Mouse (Mus musculus): ENCODE measurements around the gene Cebpb.

Cebpb gene

DNA sequence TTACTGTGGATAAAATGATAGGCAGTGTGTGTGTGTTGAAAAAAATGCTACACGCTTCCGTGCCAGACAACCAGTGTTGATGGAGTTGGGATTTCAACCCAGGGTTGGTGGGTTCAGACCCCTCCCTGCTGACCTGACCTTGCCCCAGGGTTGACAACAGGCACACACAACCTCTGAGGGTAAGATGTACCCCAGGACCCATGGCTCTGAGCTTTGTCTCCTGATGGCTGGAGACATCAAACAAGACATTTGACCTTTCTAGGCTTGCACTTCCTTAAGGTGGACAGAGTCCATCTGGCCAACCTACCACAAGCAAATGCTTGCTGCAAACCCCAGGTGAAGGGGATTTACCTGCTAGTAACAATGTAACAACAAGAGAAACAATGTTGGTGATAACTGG, 4.8 kb downstream of the Cebpb start:
- no peak for DNase-seq

DNA sequence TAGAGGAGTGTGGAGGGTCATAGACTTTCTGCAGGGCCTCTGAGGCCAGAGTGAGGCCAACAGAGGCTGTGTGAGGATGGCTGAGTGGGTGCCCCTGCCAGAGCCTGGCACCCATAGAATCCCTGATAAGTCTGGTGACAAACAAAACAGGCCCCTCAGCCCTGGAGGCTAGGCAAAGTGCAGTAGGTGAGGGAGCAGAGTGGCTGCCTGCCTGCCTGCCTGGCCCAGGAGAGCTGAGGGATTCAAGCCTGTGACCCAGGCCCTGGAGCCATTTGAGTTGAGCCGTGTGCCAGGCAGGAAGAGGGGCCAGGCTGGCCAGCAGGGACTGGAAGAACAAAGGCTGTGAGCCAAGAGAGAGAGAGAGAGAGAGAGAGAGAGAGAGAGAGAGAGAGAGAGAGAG, 5.5 kb downstream of the Cebpb start:
- DNase-seq = no peak

DNA sequence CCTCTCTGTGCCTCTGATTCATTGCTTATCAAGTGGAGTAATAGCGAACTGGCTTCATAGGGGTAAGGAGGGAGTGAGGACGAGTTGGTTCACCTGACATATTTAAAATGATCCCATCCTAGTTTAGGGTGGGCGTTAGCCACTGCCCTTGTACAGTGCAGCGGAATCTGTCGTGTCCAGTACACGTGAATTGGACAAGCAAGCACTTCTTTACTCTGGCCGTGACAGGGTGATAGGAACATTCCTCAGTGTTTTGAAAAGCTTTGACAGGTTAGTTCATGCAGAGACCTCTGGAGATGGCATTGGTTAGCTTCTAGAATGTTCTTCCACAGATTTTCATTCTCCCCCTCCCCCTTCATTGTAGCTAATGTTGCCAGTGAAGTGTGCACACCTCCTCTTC, 6.2 kb downstream of the Cebpb start:
- no peak for DNase-seq

DNA sequence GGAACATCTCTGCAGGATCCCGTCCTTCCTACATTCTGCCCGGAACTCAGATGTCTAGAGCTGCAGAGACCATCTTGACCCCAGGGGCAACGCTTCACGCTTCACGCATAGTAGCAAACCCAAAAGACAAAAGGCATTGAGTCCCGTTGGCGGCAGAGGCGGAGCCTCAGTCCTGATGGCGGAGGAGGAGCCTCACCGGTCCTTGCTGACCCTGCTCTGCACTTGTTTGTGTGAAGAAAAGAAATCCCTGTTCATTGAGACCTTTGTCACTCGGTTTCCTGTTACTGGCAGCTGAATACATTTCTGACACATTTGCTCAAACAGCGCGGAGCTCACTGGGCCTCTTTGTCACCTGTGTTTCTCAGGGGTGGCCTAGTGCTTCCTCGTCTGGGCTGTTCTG, 6.8 kb downstream of the Cebpb start:
- DNase-seq = no peak

DNA sequence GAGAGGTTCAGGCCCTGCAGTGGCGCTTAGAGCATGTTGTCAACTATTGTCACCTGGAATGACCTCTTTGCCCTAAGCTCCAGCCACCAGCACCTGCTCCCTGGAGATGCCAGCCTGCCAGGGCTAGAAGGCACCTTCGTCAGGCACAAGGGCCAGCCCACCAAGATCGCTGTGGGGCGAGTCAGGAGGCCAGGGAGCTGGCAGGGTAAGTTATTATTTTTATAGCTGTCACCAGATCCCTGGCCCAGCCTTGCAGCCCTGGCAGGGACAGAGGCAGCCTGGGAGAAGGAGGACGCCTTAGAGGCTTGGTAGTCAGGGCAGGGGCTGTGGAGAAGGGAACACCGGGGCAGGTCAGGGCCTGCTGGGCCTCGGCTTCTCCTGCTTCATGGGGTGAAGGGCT, 7.4 kb downstream of the Cebpb start:
- no peak for DNase-seq

DNA sequence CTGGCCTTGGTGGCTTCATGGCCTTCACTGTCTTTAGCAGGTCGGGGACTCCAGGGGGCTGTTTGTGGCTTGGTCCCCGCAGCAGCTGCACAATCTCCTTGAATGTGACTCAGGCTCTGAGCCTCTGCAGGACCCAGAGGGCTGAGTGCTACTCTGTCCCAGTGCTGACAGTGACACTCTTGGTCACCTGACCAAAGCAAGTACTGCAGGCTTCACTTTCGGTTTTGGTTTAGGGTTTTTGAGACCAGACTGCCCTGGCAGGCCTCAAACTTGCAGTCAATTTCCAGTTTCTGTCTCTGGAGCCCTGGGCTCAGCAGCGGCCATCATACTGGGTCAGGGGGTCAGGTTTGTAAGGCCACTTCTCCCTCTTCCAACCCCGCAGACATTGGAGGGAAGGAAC, 9.2 kb downstream of the Cebpb start:
- DNase-seq = no peak

DNA sequence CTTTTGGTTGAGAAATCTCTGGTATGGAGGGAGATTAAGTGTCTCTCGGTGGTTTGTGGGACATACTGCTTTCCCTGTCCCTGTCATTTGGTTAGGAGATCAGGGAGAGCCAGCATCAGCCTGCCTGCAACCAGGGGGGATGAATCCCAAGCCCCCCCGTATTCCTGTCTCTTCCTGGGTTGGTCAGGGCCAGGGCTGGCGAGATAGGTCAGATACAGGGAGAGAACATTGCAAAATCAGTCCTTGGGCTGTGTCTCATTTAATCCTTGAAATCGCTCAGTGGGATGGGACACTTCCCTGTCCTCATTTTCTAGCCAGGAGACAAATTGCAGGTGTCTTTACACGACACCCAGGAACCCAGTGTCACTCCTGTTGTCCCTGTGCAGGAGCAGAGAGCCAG, 11.3 kb downstream of the Cebpb start:
- DNase-seq = no peak

DNA sequence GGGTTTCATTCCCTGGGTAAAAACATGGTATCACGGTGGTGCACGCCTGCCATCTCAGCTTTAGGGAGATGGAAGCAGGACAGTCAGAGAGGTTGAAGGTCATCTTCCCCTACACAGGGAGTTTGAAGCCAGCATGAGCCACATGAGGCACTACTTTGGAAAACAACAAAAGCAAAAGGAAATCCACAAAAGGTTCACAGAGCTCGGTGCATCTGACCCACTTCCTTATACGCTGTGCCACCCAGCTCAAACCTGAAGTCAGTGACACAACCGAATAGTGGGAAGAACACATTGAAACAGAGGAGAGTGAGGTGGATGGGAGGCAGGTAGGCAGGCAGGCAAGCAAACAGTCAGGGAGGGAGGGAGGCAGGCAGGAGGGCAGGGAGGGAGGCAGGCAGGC, 12.8 kb downstream of the Cebpb start:
- no peak for DNase-seq

DNA sequence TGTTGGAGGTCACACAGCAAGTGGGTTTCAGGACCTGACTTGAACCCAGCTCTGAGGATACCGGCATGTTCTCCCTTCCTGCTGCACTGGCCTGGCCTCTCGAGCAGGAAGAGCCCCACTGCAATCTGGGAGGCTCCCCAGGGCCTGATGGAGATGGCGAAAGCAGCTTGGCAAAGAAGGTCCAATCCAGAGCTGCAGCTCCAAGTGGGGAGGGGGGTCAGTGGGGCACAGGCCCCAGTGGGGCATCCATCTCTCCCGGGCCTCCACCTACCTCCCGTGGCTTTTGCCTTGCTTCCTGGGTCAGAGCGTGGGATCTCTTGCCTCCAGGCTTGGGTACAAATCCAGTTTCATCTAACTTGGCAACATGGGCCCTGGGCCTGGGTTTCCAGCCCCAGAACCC, 13.4 kb downstream of the Cebpb start:
- no peak for DNase-seq

DNA sequence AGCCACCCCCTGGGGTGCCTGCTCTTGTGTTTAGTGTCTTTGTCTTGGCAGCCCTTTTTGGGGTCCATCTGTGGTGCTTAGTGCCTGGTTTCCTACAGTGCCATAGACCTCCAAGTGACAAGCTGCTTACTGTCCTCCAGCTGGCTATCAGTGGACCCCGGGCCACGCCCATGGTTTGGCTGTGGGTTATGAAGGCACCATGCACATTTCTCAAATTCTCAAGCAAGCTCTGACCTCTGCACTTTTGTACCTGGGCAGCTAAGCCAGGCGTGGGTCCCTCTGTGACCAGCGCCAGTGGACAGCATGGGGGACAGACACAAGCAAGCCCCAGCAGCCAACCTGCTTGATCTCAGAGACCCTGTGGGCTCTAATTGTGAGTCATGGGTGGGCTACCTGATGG, 15.7 kb downstream of the Cebpb start:
- DNase-seq = no peak

DNA sequence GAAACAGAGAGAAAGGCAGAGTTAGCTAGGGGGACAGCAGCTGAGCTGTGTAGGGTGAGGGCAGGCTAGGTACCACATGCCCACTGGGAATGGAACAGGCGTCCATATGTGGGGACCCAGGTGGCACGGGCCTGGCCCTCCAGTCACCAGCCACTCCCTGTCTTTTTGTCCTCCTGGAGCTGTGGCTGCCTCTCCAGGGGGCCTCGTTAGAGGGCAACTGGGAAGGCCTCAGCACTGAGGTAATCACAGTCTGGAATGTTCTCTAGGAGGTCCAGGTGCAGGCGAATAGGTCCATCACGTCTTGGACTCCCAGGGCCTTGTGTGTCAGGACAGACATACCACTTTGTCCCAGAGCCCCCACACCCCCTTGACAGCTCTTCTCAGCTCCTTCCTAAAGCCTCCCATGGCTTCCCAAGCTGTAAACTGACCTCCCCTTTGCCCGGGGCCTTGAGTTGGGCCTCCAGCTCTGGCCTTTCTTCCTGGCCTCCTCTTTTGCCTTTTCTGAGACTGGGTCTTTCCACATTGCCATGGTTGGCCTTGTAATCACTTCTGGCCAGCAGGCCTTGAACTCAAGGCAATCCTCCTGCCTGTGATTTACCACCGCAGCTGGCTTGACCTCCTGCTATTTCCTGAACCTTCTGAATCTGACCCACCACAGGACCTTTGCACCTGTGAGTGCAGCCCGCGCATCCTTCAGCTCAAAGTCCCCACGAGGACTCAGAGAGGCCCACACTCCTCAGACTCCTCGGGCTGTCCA, 17.6 kb downstream of the Cebpb start:
- no peak for DNase-seq

DNA sequence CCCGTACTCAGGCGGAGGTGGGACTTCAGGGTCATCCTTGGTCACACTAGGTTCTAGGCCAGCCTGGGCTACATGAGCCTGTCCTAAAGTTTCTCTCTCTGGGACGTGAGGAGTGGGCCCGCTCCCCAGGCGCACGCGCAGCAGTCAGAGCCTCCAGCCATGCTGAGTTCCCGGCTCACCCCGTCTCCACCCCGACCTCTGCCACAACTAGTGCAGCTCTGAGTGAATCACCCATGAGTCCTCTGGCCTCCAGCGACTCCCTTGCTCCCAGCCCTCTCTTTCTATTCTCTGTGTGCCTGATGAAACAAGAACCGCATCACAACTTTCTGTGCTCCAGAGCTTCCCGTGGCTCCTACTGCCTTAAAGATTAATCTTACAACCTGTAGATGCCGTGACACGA, 19.7 kb downstream of the Cebpb start:
- no peak for DNase-seq

DNA sequence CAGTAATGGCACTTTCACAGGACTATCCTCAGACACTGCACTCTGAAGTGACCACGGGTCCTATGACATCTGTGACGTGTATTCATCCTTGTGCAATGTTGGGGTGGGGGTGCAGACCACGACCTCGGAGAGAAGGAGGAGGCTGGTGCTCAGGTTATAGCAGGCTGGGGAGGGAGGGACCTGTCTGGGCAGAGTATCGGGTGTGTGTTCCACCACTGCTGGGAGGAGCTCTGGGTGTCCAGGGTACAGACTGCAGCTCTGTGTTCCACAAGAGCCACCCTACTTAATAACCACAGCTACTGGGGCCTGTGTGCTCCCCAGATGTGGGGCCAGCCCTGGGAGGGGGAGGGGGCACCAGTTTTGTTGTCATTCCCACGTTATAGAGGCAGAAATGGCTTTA, 21.3 kb downstream of the Cebpb start:
- DNase-seq = no peak

DNA sequence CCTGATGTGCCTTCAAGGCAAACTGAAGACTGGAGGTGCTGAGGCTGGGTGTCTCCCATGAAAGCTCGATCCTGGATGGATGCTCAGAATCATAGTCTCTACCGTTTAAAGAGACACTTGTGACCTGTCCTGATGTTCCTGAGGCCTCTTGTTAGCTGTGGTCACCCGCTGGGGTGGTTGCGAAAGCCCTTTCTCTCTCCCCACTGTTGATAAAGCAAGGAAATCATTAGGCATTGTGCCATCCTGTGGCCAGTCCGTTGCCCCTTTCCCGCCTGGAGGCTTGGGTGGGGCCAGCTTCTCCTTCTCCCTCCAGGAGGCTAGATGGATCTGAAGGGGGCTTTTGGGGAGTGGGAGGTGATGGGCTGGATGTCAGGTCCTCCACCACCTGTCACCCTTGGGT, 21.9 kb downstream of the Cebpb start:
- no peak for DNase-seq

DNA sequence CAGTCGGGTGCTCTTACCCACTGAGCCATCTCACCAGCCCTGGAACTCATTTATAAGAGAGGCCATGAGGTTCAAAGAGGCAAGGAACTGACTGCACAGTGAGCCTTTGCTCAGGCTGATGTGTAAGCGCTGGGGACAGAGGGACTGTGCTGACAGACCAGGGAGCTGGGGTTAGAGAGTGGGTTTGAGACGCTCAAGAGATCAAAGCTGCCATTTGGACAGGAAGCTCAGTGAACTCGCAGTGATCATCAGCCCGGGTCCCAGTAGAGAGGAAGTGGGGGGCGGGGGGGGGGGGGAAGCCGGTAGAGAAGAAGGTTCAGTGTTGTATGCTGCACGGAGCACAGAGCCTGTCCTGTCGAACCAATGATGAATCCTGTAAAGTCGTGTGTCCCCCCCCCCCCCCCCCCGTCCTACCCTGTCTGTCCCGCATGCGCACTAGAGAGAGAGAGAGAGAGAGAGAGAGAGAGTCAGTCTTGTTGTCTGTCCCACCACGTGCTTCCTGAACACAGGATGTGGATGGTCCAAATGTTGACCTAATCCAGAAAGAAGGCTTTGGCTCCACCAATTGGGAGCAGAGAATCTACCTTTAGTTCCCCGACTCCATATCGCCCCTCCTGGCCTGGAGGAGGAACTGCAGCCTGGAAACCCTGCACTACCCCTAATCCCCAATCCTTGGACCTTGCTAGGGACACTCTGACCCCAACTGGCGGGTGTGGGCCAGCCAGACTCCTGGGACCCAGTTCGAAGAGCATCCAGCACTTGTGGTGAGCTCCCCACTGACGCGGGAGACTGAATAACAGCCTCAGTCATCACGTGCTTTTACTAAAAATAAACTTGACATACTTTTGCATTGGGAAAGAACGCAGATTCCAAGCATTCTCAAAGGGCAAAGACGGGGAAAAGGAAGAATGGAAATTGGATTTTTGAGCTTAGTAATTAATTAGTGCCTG, 24.4 kb downstream of the Cebpb start:
- DNase-seq = no peak

DNA sequence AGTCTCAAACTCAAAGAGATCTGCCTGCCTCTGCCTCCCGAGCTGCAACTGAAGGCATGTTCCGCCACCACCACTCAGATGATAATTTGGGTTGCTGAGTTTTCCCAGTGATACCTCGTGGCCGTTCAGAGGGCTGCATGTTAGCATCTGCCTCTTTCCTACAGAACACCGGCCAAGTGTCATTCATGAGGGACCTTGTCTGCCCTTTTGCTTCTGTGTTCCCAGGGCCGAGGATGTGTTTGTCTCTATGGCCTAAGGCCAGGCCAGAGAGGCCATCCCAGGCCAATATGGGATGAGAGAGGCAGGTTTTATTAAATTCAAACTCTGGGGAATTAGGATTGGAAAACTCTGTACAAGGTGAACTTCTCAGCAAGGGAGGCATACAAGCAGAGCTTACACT, 25.6 kb downstream of the Cebpb start:
- no peak for DNase-seq

DNA sequence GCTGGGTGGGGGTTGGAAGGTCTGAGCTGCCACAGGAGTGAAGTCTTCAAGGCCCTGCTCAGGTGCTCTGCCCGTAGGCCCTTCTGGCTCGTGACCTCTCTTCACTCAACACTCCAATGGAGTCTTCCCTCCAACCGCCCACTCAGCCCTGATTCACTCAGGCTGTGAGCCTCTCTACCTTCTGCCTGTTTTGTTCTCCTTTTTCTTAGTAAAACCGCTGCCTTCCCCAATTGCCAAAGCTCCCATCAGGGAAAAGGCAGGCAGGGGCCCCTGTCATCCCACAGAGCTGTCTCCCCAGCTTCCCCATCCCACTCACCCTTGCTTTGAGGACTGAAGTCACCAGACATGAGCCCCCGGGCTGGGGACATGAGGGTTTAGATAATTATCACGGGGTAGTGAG, 26.3 kb downstream of the Cebpb start:
- DNase-seq = no peak

DNA sequence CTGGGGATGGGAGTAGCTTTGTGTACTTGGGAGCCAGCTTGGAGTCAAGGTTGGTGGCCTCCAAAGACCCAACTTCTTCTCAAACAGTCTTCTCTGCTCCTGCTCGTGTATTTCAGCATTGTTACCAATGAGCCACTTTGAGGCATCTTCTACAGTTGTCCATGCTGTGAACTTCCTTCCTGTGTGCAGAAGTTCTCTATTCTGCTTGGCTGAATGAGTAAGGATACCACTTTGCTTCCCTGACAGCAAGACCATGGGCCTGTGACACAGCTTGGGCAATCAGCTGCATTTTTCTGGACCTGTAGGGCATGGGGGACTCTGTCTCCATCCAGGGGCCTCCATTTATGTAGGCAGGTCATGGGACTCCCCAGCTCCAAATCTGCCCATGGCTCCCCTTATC, 28.5 kb downstream of the Cebpb start:
- DNase-seq = no peak

DNA sequence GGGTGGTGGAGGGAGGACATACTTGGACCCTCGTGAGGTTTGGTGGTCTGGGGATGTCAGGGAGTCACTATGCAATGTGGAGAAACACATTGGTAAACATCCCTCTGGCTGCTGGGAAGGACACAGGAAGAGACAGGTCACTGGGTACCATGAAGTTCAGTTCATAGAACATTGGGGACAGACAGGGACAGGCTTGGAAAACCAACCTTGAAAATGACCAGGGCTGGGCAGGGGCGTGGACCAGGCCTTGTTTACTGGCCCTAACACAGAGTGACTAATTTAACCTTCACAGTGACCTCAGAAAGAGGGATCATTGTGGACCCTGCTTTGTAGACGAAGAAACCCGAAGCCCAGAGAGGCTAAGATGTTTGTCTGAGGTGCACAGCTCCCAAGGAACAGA, 30.8 kb downstream of the Cebpb start:
- DNase-seq = no peak

DNA sequence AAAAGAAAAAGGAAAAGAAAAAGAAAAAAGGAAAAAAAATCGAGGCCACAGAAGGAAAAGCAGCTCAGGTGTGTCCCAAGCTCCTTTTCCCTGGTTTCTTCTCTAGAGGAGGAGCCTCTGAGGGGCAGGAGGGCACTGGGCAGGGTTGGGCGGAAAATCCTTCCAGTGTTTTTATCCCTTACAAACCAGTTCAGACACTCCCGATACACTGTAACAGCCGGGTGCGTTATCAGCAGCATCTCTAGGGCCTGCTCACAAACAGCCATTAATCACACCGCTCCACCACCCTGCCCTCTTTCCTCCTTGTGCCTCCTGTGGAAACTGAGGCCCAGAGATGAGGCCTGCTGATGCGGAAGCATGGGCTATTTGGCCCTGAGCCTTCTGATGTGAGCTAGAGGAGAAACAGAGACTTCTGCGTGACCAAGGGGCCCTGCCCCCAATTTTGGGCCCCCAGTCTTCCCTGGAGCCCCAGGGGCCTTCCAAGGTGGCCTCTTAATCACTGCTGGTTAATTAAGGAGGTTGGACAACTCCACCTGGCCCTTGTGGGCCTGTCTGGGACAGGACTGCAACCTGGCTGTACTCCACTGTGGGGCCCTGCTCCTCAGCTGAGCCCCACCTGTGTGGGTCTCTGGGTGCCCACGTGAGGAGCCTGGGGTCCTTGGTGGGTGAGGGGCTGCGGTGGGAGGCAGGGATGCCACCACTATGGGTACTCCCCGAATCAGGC, 32.6 kb downstream of the Cebpb start:
- DNase-seq = no peak

DNA sequence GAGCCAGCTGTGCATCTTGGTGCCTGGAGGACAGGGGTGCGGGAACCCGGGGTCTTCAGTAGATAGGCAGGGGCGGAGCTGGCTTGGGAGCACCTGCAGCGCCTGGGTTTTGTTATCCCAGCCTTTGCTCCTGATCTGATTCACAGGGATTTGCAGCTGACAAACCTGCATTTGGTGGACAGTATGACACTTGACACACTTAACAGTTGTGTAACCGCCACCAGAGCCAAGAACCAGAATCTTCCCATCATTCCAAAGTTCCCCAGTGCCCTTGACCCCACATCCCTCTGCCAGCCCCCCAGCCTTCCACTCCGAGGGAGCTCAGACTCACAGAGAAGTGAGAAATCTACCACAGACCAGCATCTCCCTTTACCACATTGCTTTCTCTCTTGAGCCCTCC, 33.8 kb downstream of the Cebpb start:
- DNase-seq = no peak

DNA sequence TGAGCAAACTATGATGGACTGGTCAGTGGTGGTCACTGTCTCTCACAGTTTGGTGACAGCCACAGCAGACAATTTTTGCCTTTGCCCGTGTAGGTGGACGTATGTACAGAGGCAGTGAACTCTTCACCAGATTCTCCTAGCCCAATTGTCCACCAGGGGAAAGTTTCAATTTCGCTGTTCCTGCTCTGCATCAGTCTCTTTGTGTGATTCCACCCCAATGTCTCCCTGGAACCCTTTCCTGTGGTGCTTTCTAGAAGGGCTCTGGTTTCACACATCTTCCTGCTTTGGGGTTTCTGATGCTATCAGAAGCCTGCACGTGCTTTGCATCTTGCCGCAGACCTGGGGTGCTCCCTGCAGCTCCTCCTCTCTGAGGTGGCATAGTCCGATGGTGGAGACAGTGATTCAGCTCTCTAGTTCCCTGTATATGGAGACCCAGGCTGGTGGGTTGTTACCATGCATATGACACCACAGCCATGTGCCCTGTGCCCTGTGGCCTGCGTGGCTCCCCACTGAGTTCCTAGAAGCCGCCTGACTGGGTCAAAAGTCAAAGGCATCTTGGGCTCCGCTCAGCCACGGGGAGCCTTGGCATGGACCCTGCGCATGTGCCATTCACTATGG, 35.0 kb downstream of the Cebpb start:
- no peak for DNase-seq

DNA sequence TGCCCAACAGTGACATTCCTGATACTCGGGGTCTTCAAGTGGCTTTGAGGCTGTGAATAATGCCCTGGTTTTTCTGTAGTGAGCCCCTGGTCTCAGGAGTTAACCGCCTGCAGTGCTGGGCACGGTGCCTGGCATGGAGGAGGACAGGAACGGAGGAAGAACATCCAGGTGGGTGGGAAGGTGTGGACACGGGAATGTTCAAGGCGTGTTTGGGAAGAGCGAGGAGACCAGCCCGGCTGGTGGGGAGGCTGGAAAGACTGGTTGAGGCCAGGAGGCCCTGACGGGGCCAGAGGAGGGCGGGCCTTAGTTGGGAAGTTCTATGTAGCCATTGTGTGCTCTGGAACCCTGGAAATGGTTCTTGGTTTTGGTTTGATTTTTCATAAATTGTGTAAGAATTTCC, 37.2 kb downstream of the Cebpb start:
- no peak for DNase-seq

Measured in cerebellum, adult 8-10 months (tissue).